Mouse (Mus musculus): ENCODE results near the gene Pax7. TPM values are rescaled to one million over a fixed set of nuclear protein-coding genes. Genes with fewer than 3 reads are reported as not detected.

Pax7 gene
- polyA plus RNA-seq, 1 experiment from 2014 or later: 0.14 TPM

DNA sequence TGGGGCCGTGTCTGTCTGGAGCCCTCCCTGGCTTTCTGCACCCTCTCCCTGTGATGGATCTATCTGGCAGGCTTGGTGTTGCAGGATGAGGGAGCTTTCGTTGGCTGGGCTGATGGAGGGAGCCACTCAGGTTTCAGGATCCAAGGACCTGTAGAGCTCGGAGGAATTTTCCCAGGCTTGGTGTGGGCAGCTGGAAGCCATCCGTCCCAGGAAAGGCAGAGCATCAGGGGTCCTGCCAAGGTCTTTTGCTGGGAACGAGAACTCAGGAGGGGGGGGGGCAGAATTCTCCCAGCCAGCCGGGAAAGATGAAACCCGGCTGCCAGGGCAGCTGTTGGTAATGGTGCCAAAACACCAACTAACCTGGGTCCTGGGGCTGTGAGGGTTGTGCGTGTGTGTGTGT is 134.7 kb downstream of the Pax7 start:
- H3K9me3 ChIP-seq (replicated peaks): no peaks in the 10 kb centered on the region
- no peak overlapping the region for H3K9ac ChIP-seq (replicated peaks)
- H3K4me3 ChIP-seq (replicated peaks): no peak overlapping the region
- H3K27ac ChIP-seq (replicated peaks): no peak overlapping the region
- no peak for ATAC-seq (ENCODE audit: low FRiP score)
- WGBS: 56% methylated on average over 8 of the region's 8 CpGs
- H3K36me3 ChIP-seq: no peaks in the 10 kb centered on the region
- peaks cover 4% of the 10 kb centered on the region; the same call in 1 of the 2 replicates for H3K27me3 ChIP-seq (replicated peaks)
- no peak overlapping the region for H3K4me2 ChIP-seq
- peaks cover 7% of the 10 kb centered on the region; the same call in 1 of the 2 replicates for H3K4me1 ChIP-seq

DNA sequence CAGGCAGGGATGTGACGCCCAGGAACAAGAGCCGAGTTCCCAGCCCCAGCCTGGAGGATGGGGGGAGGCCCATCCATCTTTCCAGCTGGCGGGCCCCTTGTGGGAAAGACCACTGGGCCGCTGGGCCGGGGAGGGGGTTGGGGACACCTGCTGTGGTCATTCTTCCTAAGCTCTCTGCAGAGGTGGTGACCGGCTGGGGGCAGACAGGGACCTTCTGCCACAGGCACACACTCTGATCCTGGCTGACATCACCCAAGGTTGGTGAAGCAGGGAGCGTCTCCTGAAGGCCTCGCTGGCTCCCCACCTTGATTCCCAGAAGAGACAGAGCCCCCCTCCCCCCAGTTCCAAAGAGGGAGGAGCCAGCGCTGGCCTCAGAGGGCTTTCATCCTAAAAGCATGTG is 135.6 kb downstream of the Pax7 start:
- 0 out of 2 replicates have a peak overlapping the region, but pooled peaks have one; percentile 7 for H3K9ac ChIP-seq (replicated peaks)
- no peak overlapping the region for H3K4me2 ChIP-seq
- no peak for ATAC-seq (ENCODE audit: low FRiP score)
- peaks cover 6% of the 10 kb centered on the region; the same call in 1 of the 2 replicates for H3K27me3 ChIP-seq (replicated peaks)
- no peaks in the 10 kb centered on the region for H3K9me3 ChIP-seq (replicated peaks)
- H3K36me3 ChIP-seq: no peaks in the 10 kb centered on the region
- WGBS: 5% methylated on average over 9 of the region's 9 CpGs
- H3K4me3 ChIP-seq (replicated peaks): no peak overlapping the region
- H3K4me1 ChIP-seq: peaks cover 7% of the 10 kb centered on the region; the same call in 1 of the 2 replicates
- H3K27ac ChIP-seq (replicated peaks): no peak overlapping the region

DNA sequence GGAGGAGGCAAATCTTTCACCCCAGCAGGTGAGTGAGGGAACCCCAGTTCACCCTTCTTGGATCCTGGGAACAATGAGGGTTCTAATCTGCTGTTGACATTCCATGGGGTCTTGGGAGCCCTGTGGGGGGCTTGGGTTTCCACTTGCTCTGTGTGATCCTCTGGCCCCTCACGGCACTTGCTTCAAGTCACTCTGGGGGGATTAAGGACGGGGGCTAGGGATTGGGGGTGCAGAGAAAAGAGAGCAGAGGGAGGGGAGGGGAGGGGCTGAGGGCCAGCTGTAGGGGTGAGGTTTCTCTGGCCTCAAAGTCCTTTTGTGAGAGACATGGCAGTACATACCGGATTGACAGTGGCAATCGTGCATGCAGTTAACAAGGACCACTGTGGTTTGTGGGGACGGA is 140.0 kb downstream of the Pax7 start:
- H3K4me3 ChIP-seq (replicated peaks): no peak overlapping the region
- H3K9ac ChIP-seq (replicated peaks): no peak overlapping the region
- ATAC-seq (ENCODE audit: low FRiP score): no peak
- peaks cover 13% of the 10 kb centered on the region; the same call in 1 of the 2 replicates for H3K4me1 ChIP-seq
- WGBS: 49% methylated on average over 5 of the region's 5 CpGs
- no peaks in the 10 kb centered on the region for H3K36me3 ChIP-seq
- peaks cover 6% of the 10 kb centered on the region; the same call in 1 of the 2 replicates for H3K27me3 ChIP-seq (replicated peaks)
- no peak overlapping the region for H3K4me2 ChIP-seq
- H3K9me3 ChIP-seq (replicated peaks): no peaks in the 10 kb centered on the region
- H3K27ac ChIP-seq (replicated peaks): no peak overlapping the region

DNA sequence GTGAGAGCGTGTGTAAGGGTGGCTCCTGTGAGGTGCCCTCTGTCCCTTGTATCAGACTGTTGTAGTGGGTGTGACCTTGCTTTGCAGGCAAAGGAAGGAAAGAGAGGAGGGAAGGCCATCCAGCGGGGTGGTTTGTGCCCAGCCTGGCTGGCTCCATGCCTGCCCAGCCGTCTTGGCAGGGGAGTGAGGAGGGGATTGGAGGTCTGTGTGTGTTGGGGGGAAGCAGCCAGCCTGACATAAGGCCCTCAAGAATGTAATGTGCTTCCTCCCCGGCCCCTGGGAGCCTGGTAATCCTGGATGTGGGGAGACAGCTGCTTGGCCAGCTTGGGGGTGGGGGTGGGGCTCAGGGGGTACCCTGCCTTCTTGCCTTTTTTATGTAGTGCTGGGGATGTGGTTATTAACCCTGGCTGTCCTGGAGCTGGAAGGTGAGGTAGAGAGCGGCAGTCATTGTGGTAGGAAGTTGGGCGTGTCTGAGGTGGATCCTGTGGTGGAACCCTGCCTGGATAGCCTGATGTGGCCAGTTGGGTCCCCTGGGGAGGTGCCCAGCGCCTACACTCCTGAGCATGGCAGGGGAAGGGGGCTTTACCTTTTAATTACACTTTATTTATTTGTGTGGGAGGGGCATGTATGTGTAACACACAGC is 143.6 kb downstream of the Pax7 start:
- H3K9me3 ChIP-seq (replicated peaks): no peaks in the 10 kb centered on the region
- H3K36me3 ChIP-seq: no peaks in the 10 kb centered on the region
- no peak overlapping the region for H3K27ac ChIP-seq (replicated peaks)
- H3K9ac ChIP-seq (replicated peaks): no peak overlapping the region
- 44% methylated on average over 7 of the region's 7 CpGs for WGBS
- H3K4me1 ChIP-seq: 0 out of 2 replicates have a peak, but pooled peaks cover 6% of the 10 kb centered on the region
- no peak overlapping the region for H3K4me2 ChIP-seq
- no peak overlapping the region for H3K4me3 ChIP-seq (replicated peaks)
- H3K27me3 ChIP-seq (replicated peaks): peaks cover 6% of the 10 kb centered on the region; the same call in 1 of the 2 replicates
- no peak for ATAC-seq (ENCODE audit: low FRiP score)

DNA sequence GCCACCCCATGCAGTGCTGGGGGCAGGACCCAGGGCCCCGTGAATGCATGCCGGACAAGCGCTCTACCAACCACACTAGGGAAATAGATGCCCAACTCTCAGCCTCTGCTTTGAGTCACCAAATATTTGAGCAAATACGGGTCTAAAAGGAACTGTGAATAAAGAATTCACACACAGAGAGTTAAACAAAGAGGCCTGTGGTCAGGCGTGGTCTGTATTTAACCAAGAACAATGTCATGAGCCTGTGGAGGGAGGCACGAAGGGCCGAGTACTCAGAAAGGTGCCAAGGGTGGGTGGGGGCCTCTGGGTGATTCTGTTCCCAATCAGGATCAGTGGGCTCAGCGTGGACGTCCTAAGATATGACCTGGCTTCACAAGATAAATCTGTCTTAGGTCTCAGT is 145.3 kb downstream of the Pax7 start:
- Histone ChIP-seq H3K27ac (replicated peaks) (no peak overlapping the region), H3K9me3 (replicated peaks) (no peaks in the 10 kb centered on the region), H3K4me1 (0 out of 2 replicates have a peak, but pooled peaks cover 6% of the 10 kb centered on the region), H3K36me3 (no peaks in the 10 kb centered on the region), H3K4me3 (replicated peaks) (no peak overlapping the region), H3K4me2 (no peak overlapping the region), H3K27me3 (replicated peaks) (no peaks in the 10 kb centered on the region), H3K9ac (replicated peaks) (no peak overlapping the region)
- ATAC-seq (ENCODE audit: low FRiP score): no peak
- 51% methylated on average over 9 of the region's 9 CpGs for WGBS

Other genes starting within 250 kb of the Pax7 start
- not detected in 2 replicates for gene Gm21969, start 230.3 kb downstream of the Pax7 start, polyA plus RNA-seq (2015; fragmentation: Nextera tagmentation; extraction: Ambion mirVana)
- 29.5 and 34.9 TPM in 2 replicates for gene Aldh4a1, start 210.7 kb downstream of the Pax7 start, polyA plus RNA-seq (2015; fragmentation: Nextera tagmentation; extraction: Ambion mirVana)
- gene Tas1r2, start 180.0 kb downstream of the Pax7 start, polyA plus RNA-seq (2015; fragmentation: Nextera tagmentation; extraction: Ambion mirVana): not detected in 2 replicates
- 0.08 and 0.80 TPM in 2 replicates for gene Klhdc7a, start 134.5 kb upstream of the Pax7 start, polyA plus RNA-seq (2015; fragmentation: Nextera tagmentation; extraction: Ambion mirVana)

Data from neural tube, embryonic 15.5 days (tissue).